Mouse (Mus musculus) brain, adult 2 months (tissue): Measurements from ENCODE around the gene Ssr2.

Source experiments
- DNase-seq: peaks from one replicate; pipeline ENCODE4 v3.0.0; 2011; ENCODE audit warnings: low read depth, low spot score

Gene Ssr2

DNA sequence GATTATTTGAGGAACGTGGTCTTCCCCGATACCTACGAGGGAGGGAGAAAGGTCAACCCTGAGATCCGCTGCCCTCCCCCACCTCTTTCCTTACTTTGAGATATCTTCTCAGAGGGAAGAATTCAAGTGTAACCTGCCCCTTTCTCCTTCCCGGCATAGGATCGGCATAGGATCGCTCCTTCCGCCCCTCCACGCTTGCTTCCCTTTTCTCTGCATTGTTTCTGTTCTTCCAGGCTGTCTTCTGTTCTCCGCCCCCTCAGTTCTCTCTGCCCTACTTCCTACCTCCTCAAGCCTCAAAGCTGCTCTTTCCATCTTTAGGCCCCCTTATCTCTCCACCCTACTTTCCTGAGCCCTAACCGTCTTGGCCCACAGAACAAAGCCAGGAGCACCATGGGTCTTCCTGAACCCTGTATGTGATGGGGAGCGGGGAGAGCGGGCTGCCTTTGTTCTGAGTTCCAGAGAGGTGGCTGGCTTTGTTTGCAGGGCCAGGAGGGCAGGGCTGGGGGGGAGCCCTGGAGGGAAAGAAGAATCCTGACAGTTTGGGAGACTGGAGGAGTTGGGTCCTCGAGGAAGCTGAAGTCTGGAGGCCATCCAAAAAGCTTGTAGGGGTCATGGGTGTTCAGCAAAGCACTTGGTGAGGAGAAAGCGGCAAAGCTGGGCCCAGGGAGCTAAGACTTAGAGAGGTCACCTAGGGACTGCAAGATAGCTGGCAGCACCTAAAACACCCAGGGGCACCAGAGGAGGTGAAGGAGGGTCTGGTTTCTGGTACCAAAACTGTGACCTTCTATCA lies 47.9 kb downstream of the Ssr2 start:
- peak; percentile 86 for DNase-seq

DNA sequence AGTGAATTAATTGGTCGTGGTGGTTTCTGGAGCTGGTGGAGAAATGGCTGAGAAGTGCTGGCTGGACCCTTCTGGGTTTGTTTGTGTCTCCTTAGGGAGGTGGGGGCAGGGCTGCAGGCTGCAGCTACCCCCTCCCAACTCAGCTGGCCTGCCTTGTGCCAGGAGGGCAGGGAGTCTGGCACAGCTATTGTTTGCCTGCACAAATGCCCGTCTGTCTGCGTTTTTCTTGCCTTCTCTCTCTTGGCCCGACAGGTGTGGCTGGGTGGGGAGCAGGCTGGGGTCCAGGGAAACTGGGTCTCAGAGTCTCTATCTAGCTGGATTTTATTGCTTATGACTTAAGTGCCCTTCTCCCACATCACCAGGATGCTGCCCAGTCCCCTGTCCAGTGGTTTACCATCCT lies 48.6 kb downstream of the Ssr2 start:
- DNase-seq, result peak; percentile 95

DNA sequence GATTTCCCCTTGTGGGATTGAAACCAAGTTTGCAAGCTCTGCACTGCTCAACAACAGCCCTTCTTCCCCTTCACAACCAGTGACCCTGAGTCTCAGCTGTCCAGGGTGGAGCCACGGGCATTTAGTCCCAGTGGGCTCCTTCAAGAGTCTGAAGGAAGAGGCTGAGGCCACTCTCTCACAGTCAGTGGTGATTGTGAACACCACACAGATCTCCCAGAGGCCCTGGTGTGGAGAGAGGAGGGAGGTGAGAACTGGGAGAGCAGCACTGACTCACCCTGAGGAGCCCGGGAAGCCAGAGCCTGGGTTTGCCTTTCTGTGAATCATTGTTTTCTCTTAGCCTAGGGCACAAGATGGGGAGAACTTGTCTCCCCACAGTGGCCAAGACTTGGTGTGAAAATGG lies 49.3 kb downstream of the Ssr2 start:
- DNase-seq, result peak; percentile 80

DNA sequence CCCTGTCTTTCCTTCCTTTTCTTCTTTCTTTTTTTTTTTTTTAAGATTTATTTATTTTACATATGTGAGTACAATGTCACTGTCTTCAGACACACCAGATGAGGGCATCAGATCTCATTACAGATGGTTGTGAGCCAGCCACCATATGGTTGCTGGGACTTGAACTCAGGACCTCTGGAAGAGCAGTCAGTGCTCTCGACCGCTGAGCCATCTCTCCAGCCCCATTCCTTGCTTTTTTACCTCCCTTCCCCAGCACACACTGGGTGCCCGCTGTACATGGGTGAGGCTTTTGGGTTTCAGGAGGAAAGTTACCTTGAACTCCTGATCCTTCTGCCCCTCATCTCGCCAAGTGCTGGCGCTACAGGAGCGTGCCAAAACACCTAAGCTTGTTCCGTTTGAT lies 49.9 kb downstream of the Ssr2 start:
- no peak for DNase-seq

DNA sequence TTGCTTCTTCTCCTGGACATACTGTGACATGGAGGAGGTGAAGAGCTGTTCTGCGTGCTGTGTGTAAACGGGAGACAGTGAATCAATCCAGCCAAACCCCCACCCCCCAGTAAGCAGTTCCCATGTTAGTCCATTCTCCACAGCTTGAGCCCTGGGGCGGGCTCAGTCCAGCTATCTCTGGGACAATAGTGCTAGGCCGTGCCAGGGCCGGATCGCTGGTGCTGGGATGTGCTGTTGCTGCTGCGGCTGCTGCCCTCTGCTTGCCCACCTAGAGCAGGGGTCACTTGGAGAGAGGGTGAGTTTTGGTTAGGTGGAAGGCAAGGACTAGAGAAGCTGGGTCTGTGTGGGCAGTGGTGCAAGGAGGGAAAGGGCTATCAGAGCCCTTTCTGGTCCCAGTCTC lies 50.6 kb downstream of the Ssr2 start:
- peak; percentile 82 for DNase-seq

GRCm38 (mm10) chr3:88627114-88627513 lies 51.4 kb downstream of the Ssr2 start:
- DNase-seq, result peak; percentile 73

DNA sequence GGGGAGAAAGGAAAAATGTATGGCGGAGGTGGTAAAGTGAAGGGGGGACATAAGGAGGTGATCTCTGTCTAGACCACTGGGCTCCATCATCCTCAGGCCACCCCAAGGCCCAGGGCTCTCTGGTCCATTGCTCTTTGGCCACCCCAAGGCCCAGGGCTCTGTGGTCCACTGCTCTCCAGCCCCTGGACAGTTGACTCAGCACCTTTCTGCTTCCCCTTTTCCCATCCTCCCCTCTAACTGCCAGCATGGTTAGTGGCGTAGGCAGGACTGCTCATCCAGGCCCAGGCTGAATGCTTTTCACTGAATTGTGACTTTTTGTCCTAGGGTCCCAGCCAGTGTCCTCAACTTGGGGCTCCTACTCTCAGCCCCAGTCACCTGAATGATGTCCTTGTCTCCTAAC lies 51.9 kb downstream of the Ssr2 start:
- no peak for DNase-seq

DNA sequence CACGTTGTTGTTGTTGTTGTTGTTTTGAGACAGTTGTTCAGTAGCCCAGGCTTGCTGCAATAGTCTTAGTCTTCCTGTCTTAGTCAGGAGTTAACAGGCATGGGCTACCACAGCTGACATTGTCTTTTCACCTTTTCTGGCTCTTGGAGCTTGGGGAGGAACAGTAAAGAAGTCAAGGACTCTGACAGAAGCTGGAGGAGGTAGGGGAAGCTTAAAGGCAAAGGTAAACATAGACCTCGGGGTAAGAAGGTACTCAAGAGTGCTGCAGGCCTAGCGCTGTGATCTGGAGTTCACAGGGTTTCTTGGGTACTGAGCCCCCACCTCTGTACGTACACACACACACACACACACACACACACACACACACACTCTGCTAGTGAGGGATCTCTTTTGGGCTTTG lies 53.1 kb downstream of the Ssr2 start:
- no peak for DNase-seq

DNA sequence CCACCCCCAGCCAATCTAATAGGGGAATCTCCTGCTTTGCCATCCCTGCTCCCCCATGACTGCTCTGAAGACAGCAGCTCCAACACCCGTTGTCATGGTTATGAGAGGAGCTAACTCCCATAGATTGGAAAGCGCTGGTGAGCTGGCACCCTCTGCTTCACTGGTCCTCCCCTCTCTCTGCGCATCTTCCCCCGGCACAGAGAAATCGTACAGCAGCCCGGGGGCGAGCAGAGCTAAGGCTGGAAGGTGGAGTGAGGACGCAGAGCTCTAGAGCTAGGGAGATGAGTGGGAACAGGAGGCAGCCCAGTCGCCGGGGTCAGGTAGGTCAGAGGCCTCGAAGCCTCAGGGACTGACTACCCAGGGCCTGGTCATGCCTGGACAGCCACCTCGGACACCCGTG lies 53.6 kb downstream of the Ssr2 start:
- DNase-seq, result peak; percentile 96

- peak; percentile 61 for DNase-seq
Measured at GRCm38 (mm10) chr3:88630018-88630417, 54.3 kb downstream of the Ssr2 start.

- peak; percentile 89 for DNase-seq
Measured at GRCm38 (mm10) chr3:88630849-88631341, 55.2 kb downstream of the Ssr2 start.

DNA sequence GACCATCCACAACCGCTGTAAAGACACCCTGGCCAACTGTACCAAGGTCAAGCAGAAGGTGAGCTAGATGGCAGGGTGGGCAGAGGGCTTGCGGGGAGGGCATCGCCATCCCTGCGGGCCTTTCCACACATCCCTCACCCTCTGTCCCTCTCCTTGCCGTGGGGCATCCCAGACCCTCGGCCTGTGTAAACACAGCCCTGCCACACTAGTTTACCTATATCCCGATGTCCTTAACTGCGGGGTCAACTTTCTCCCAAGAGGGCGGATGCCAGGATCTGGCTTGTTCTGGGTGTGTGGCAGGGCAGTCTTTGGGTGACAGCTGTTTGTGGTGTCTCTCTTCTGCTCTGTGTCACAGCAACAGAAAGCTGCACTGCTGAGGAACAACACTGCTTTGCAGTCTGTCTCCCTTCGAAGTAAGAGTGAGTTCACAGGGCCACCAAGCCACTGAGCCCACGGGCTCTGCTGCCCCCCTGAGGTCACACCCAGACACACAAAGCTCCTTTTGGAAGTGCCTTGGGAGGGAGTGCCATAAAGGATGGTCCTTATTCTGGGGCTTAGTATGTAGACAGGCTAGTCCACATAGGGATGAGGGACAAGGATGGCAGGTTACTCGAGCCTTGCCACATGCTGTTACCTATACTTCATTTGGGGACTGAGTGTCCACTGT lies 56.4 kb downstream of the Ssr2 start:
- DNase-seq, result peak; percentile 82

DNA sequence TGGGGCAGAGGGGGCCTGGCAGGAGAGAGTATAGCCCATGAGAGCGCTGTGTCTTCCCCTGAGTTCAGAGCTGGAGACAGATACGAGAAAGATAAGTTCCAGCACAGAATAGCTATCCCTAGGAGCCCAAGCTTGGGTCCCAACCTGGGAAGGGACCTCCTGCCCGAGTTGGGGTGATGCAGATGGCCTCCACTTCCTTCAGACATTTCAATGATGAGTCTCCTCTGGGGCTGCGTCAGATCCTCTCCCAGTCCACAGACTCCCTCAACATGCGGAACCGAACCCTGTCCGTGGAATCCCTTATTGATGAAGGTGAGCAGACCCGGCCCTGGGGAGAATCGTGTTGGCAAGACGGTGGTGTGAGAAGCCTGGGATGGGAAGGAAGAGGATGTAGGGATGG lies 57.4 kb downstream of the Ssr2 start:
- DNase-seq, result no peak

DNA sequence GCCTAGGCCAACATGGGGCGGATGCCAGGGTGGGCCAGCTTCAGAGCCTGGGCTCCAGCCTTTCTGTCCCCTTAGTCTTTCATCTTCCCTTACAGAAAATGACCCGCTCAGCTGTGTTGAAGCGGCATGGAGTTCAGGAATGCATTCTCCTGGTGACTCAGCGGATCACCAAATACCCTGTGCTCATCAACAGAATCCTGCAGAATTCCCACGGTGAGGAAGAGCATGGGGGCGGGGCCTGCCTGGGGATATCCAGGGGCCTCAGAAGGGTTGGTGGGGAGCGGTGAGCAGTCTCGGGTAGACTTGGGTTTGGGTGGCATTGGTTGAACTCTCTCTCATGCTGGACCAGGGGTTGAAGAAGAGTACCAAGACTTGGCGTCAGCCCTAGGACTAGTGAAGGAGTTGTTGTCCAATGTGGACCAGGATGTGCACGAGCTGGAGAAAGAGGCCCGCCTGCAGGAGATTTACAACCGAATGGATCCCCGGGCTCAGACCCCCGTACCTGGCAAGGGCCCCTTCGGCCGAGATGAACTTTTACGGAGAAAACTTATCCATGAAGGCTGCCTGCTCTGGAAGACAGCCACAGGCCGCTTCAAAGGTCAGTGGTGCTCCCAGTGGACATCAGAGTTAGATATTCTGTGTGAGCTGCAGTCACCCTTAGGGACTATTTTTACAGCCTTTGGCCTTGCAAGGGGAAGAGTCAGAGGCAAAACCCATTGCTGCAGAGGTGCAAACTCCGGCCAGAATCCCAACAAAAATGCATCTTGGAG lies 60.0 kb downstream of the Ssr2 start:
- DNase-seq, result peak; percentile 52

DNA sequence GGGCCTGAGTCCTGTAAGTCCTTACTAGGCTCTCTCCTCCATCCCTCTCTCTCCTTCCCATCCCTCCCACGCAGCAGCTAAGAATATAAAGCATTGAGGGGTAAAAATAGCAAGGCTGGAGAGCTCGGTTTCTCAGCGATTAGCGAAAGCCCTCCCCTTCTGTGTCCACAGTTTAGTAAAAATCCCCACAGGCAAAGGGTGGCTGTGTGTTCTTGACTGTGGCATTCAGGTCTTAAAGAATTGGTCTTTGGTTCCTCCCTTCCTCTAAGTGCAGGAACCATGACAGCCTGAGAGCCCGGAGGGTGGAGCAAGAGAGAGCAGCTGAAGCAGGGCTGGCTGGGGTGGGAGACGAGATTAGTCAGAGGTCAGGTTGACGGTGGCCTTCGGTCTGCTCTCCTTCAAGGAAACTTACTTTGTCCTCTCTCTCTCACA lies 60.9 kb downstream of the Ssr2 start:
- DNase-seq, result peak; percentile 90

- no peak for DNase-seq
Measured at GRCm38 (mm10) chr3:88637134-88637533, 61.5 kb downstream of the Ssr2 start.
